Mouse (Mus musculus) E14TG2a.4 (cell line): ENCODE results near the gene Sostdc1.

Experiments
- H3K27me3 ChIP-seq: 2 replicates; pipeline ENCODE4 v1.6.1; 2014; ENCODE audit warnings: low read length, control low read depth; ENCODE audit not compliant: insufficient read depth
- H3K36me3 ChIP-seq: 2 replicates; pipeline ENCODE4 v1.6.1; 2014; ENCODE audit warnings: low read length, control low read depth; ENCODE audit not compliant: insufficient read depth
- H3K4me1 ChIP-seq: replicated peaks from 2 replicates; pipeline ENCODE4 v1.6.1; 2014; ENCODE audit warnings: low read depth, low read length, control low read depth
- H3K4me3 ChIP-seq: replicated peaks from 2 replicates; pipeline ENCODE4 v1.5.1; 2014; ENCODE audit warnings: mild to moderate bottlenecking, low read length
- H3K9me3 ChIP-seq: 2 replicates; pipeline ENCODE4 v1.6.1; 2014; ENCODE audit warnings: low read length, control low read depth
- CTCF ChIP-seq: conservative IDR thresholded peaks from 2 replicates; pipeline ENCODE4 v1.5.1; 2014; ENCODE audit warnings: low read length
- NANOG ChIP-seq: IDR thresholded peaks from 2 replicates; pipeline ENCODE4 v1.6.1; 2014; ENCODE audit warnings: borderline replicate concordance, low read length, mixed read lengths
- POU5F1 ChIP-seq: IDR thresholded peaks from 2 replicates; pipeline ENCODE4 v1.6.1; 2014; ENCODE audit warnings: low read length, borderline replicate concordance

Gene Sostdc1

DNA sequence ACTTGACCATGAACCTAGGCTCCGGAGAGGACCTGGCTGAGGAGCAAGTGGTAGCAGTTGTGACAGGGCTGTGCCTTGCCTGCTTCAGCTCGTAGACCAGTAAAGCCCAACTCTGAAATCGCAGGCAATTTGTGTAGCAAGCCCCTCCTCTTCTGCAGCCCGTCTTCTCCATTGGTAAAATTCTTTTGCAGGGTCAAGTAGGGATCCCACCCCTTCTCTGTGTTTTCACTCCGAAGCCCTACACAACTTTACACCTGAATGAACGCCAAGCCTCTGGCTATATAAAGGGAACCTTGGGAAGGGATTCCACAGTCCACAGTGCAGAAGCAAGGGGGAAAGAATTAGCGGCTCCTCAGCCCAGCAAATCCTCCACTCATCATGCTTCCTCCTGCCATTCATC, at the start of gene Sostdc1:
Sostdc1 (plus strand) TSS at position 224 of the 400 bp plus-strand sequence.
- H3K4me3 ChIP-seq = no peak within 1 kb of the TSS
- no peaks in the 10 kb centered on the region for H3K36me3 ChIP-seq
- H3K9me3 ChIP-seq = no peaks in the 10 kb centered on the region
- H3K27me3 ChIP-seq = peaks cover 26% of the 10 kb centered on the region
- peaks cover 25% of the 10 kb centered on the region for H3K4me1 ChIP-seq
- TF ChIP-seq POU5F1 = no peak

DNA sequence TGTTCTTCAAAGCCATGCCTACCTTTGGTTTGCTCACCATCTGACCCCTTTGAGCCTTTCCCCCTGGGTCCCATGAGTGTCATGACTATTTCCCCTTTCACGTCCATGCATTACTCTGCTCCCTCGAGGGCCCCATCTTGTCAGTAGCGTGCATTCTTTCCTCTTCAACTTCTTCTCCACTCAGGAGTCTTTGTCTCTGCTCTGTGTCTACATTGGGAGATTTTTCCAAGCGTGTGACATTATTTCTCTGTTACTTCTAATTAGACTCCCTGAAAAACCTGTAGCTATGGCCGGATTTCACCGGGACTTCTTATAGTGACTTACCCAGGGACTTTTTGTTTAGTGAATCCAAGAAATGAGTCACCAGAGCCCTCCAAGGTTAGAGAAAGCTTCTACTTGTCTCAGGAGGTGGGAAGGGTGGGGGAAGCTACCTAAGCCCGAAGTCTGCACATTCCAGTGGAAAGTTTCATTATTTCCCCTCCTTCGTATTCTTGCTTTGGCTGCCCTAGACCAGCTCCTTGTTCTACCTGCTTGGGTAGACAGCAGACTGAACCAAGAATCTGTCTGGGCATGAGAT, 46.2 kb upstream of the Sostdc1 start:
- H3K4me1 ChIP-seq = no peaks in the 10 kb centered on the region
- no peaks in the 10 kb centered on the region for H3K36me3 ChIP-seq
- no peaks in the 10 kb centered on the region for H3K27me3 ChIP-seq
- no peak overlapping the region for H3K4me3 ChIP-seq
- TF ChIP-seq NANOG (no peak), CTCF (no peak), POU5F1 (no peak)
- H3K9me3 ChIP-seq = peaks cover 17% of the 10 kb centered on the region

DNA sequence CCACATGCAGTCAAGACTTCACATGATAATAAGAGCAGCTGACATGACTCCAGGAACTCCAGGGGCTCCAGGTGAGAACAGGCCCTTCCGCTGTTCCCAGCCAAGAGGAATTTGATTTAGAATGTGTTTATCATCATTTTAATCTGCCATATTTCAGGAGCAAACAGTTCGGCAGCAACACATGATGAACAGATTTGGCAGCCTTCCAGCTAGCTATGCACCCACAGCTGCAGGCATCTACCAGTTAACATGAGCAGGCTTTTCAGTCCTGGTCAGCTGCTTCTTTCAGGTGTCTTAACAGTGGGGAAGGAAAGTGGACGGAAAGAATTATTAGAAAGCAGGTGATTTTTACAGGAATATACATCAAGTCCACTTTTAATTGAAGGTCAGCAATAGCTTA, 39.1 kb upstream of the Sostdc1 start:
- Histone ChIP-seq H3K4me3 (no peak overlapping the region), H3K36me3 (no peaks in the 10 kb centered on the region), H3K9me3 (0 out of 2 replicates have a peak, but pooled peaks cover 3% of the 10 kb centered on the region), H3K27me3 (no peaks in the 10 kb centered on the region), H3K4me1 (peaks cover 7% of the 10 kb centered on the region)
- TF ChIP-seq POU5F1 (no peak), NANOG (no peak), CTCF (no peak)

DNA sequence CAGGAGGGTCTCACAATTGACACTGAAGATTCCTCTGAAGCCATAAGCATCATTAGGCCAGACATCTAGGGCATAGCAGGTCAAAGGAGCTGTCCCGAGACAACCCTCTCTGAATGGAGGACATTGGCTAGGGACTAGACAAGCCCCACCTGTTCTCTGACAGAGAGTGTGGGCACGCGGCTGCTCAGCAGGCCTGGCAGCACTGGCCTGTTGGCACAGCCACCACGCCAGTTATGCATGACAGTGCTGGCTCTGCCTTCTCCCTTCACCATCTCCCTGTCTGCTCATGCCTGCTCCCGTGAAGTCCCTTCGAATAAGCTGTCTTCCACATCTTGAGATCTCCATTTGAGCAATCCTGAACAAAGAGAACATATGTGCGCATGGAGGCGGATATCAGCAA, 24.3 kb upstream of the Sostdc1 start:
- H3K27me3 ChIP-seq = peaks cover 11% of the 10 kb centered on the region
- TF ChIP-seq NANOG (no peak), CTCF (no peak), POU5F1 (no peak)

DNA sequence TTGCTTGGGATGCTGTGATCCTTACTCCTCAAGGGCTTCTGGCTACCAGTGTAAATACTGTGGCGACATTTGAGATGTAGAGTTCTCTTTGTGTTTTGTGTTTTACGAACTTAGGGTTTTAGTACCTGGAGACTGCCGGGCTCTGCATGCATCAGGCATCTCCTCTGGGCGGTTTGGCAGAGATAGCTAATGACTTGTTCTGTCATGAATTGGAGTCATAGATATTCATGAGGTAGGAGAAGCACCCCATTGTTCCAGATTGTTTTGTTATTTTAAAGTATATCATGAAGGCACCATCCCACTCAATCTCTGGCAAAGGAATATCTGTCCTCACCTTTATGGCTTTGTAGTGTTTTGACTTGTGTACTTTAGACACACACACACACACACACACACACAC, 23.5 kb upstream of the Sostdc1 start:
- no peak for TF ChIP-seq NANOG
- no peak for TF ChIP-seq CTCF
- no peak for TF ChIP-seq POU5F1
- H3K36me3 ChIP-seq = no peaks in the 10 kb centered on the region

More for the DNA sequence above, 24.3 kb upstream of the Sostdc1 start:
- no peak overlapping the region for H3K4me3 ChIP-seq
- H3K9me3 ChIP-seq = peaks cover 11% of the 10 kb centered on the region
- no peaks in the 10 kb centered on the region for H3K36me3 ChIP-seq
- H3K4me1 ChIP-seq = no peaks in the 10 kb centered on the region

DNA sequence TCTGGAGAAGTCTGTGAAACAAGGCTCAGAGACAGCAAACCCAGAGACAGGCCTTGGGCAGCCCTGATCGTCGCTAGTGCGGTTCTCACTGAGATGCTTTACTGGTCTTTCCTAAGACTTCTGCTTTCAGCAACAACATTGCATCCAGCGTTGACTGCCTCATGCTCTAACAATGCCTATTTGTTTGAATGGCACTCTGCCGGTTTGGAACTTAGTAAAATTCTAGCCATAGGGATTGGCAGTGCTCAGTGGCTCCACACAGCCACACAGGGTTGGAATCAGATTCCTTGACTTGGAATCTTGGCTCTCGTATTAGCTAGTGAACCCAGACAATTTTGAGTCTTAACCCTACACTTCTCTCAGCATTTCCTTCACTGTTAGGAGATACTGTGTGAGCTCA, 22.6 kb upstream of the Sostdc1 start:
- no peaks in the 10 kb centered on the region for H3K36me3 ChIP-seq
- TF ChIP-seq POU5F1 (no peak), CTCF (no peak), NANOG (no peak)
- H3K9me3 ChIP-seq = no peaks in the 10 kb centered on the region
- no peak overlapping the region for H3K4me3 ChIP-seq
- H3K4me1 ChIP-seq = no peaks in the 10 kb centered on the region
- H3K27me3 ChIP-seq = peaks cover 11% of the 10 kb centered on the region

More for the DNA sequence above, 23.5 kb upstream of the Sostdc1 start:
- no peaks in the 10 kb centered on the region for H3K4me1 ChIP-seq
- H3K4me3 ChIP-seq = no peak overlapping the region
- H3K27me3 ChIP-seq = peaks cover 11% of the 10 kb centered on the region
- peaks cover 8% of the 10 kb centered on the region for H3K9me3 ChIP-seq

DNA sequence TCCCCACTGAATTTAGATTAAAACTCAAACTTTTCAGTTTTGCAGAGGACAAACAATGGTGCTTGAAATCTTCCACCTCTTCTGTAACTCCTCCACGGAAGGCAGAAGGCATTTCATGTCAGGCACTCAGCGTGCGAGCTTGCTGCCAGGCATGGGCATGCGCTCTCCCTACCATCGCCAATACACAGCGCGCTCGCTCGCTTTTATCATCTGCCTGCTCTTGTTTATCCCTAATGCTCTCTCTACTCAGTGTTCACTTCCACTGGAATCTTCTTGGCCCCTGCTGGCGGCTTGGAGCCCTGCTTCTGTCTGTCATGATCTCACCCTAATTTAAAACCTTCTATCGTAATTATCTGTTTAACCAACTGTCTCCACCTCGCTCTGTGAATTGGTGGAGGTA, 11.6 kb upstream of the Sostdc1 start:
- Histone ChIP-seq H3K36me3 (no peaks in the 10 kb centered on the region), H3K9me3 (peaks cover 3% of the 10 kb centered on the region), H3K27me3 (no peaks in the 10 kb centered on the region), H3K4me3 (no peak overlapping the region), H3K4me1 (peaks cover 2% of the 10 kb centered on the region; the same call in 1 of the 2 replicates)
- TF ChIP-seq POU5F1 = no peak
- TF ChIP-seq NANOG = no peak
- no peak; the same call in 1 of the 2 replicates for TF ChIP-seq CTCF

DNA sequence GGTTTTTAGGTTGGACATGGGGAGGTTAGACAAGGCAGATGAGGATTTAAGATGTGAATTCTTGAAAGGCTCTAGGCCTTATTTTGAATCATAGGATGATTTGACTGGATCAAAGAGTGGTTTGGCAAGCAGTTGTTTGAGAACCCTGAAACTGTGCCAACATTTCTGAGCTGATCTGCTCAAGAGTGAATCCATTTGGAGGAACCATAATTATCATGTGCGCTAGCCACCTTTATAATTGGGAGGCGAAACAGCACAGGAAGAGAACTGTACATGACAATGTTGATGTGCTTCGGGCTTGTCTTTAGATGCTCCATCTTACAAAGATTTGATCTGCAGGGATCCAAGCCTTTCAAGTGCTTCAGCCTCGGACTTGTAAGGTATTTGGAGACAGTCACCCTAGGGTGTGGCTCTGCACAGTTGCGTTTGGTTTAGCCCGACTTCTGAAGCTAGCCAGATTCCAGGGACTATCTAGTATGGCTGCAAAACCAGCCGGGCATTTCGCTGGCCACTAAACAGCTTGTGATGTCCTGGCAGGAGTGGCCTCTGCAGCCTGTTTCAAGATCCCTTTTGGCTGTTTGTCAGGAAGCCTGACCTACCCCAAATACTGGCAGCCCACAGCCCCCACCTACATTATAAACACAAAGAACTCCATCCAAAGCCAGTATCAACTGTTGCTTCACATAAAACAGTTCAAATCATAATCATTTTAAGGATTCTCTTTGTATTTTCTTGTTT, 10.9 kb upstream of the Sostdc1 start:
- no peak overlapping the region for H3K4me3 ChIP-seq
- no peak for TF ChIP-seq POU5F1
- TF ChIP-seq CTCF = no peak
- TF ChIP-seq NANOG = no peak
- peaks cover 2% of the 10 kb centered on the region; the same call in 1 of the 2 replicates for H3K4me1 ChIP-seq
- no peaks in the 10 kb centered on the region for H3K36me3 ChIP-seq
- H3K9me3 ChIP-seq = peaks cover 3% of the 10 kb centered on the region
- no peaks in the 10 kb centered on the region for H3K27me3 ChIP-seq
